Mouse (Mus musculus) adrenal gland, postnatal 36 days (tissue): ENCODE data around the gene Ccnq. TPM values are rescaled to one million over a fixed set of nuclear protein-coding genes. Genes with fewer than 3 reads are reported as not detected.

Experiments used
- microRNA-seq: library from miRNA; unstranded; fragments of <30 nt; microRNA quantifications from one replicate; pipeline ENCODE4 v1.2.0, GENCODE M21; 2021
- total RNA-seq, 2 experiments: library from RNA; stranded (reverse); gene quantifications; 2 replicates each; pipeline ENCODE4 v1.2.3; 2021

Ccnq gene
- total RNA-seq, 2 experiments from 2014 or later, result 43.4 to 69.7 TPM

Small RNA genes within 50 kb of the gene (microRNA-seq; reads per million reads assigned to microRNA genes)
- not detected for gene Gm23840

Other genes starting within 250 kb of the Ccnq start
- not detected for gene Sebox, start 248.3 kb downstream of the Ccnq start, total RNA-seq
- gene Tmem199, start 239.6 kb downstream of the Ccnq start, total RNA-seq, result 10 to 100 TPM; 27.3 to 36.0 TPM
- 100 to 1,000 TPM; 149 to 156 TPM for gene Poldip2, start 239.5 kb downstream of the Ccnq start, total RNA-seq
- 10 to 100 TPM; 45.0 to 45.3 TPM for gene Tnfaip1, start 215.4 kb downstream of the Ccnq start, total RNA-seq
- 100 to 1,000 TPM in 1 of 2 experiments, 10 to 100 TPM in 1; 94.3 to 106 TPM for gene Ift20, start 215.4 kb downstream of the Ccnq start, total RNA-seq
- 10 to 100 TPM; 37.8 to 59.8 TPM for gene Tmem97, start 201.0 kb downstream of the Ccnq start, total RNA-seq
- 10 to 100 TPM; 48.6 to 53.6 TPM for gene Nlk, start 54.4 kb downstream of the Ccnq start, total RNA-seq
- 10 to 100 TPM; 36.7 to 55.7 TPM for gene Lyrm9, start 74.9 kb upstream of the Ccnq start, total RNA-seq
- gene Nos2, start 169.1 kb upstream of the Ccnq start, total RNA-seq, result 1 to 10 TPM in 1 of 2 experiments, under 1 TPM in 1; 0.89 to 1.8 TPM
- 10 to 100 TPM; 21.6 to 27.1 TPM for gene Lgals9, start 233.2 kb upstream of the Ccnq start, total RNA-seq